Mouse (Mus musculus): ENCODE measurements around the gene Arfrp1.

DNA sequence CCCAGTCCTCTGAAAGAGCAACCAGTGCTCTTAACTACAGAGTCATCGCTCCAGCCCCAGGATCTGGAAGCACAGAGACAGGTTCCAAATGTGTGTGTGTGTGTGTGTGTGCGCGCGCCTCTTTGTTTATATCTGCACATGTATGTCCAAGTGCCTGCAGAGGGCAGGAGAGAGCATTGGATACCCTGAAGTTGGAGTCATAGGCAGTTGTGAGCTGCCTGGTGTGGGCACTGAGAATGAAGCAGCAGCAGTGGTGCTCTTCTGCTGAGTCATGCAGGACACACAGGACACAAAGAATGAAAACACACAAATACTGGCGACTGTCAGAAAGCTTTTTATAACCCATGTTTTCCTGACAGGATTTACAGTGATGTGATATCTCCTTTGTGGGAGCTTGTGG is 4.8 kb upstream of the Arfrp1 start:
- peak; percentile 45 for TF ChIP-seq CTCF (IDR thresholded peaks at IDR 0.05; ENCODE audit: low read depth)
- TF ChIP-seq EP300 (IDR thresholded peaks at IDR 0.05; ENCODE audit: low read depth) = no peak
